Mouse (Mus musculus) bone marrow, adult 2 months (tissue): ENCODE measurements around the gene Serpinb1a.
"Not testable (repeated sequence)": the region's sequence is repeated elsewhere in the genome, so short reads cannot be mapped to it uniquely, and the experiment has no call there.

ENCODE experiments used
- CTCF ChIP-seq: fragments of 200-500 bp; IDR thresholded peaks from 2 replicates; pipeline ENCODE4 v1.5.1; 2011; ENCODE audit warnings: low read length, control low read depth; ENCODE audit not compliant: control insufficient read depth, insufficient read depth
- POLR2A ChIP-seq: fragments of 200-500 bp; IDR thresholded peaks from 2 replicates; pipeline ENCODE4 v1.6.1; 2011; ENCODE audit warnings: low read depth, mild to moderate bottlenecking, control low read depth, low read length, borderline replicate concordance; ENCODE audit not compliant: control insufficient read depth

- not testable (repeated sequence) for TF ChIP-seq POLR2A, CTCF
These were observed 17.2 kb upstream of the Serpinb1a start for GRCm38 (mm10) chr13:32868233-32868632.
